In genomic region chr11:63099390-63099789, GRCm38 (mm10) we compare ENCODE assay signal across 22 mouse cellular contexts. TPM values are rescaled to one million over a fixed set of nuclear protein-coding genes. Genes with fewer than 3 reads are reported as not detected.
"Had no signal": no experiment of that assay in that cellular context is flagged by ENCODE, and none has a peak within 500 bp of the region (broad histone marks: within the 10 kb centered on the region; RNA-seq: fewer than 3 reads in every experiment).

No protein-coding gene starts in this region.

- H3K4me3 ChIP-seq: kidney, embryonic 15.5 days; limb, embryonic 12.5 days; liver, embryonic 13.5 days; lung, embryonic 15.5 days; megakaryocyte, embryonic 14.5 days; midbrain, embryonic 15.5 days; neural tube, embryonic 13.5 days had no signal

- H3K27me3 ChIP-seq: kidney, embryonic 15.5 days; limb, embryonic 12.5 days; liver, embryonic 13.5 days; lung, embryonic 15.5 days; midbrain, embryonic 15.5 days; neural tube, embryonic 13.5 days had no signal

- DNase-seq: kidney, adult 2 months; kidney, postnatal 14 days; layer of hippocampus, adult 9-11 months; layer of hippocampus, postnatal 36 days; liver; liver, embryonic 13.5 days; liver, postnatal 0 days; retina, postnatal 1 day; right cerebral cortex, postnatal 4 days; spleen, adult 18-20 months; thymus, adult 2 months; thymus, postnatal 25 days had no signal

- H3K36me3 ChIP-seq: kidney, embryonic 15.5 days; limb, embryonic 12.5 days; liver, embryonic 13.5 days; lung, embryonic 15.5 days; midbrain, embryonic 15.5 days; neural tube, embryonic 13.5 days had no signal

- H3K4me2 ChIP-seq: kidney, embryonic 15.5 days; limb, embryonic 12.5 days; liver, embryonic 13.5 days; lung, embryonic 15.5 days; midbrain, embryonic 11.5 days; midbrain, embryonic 15.5 days; neural tube, embryonic 13.5 days had no signal

RNA-seq across cellular contexts. Expression of gene Tekt3, which starts 37.9 kb away (rescaled TPM):
- polyA plus RNA-seq: kidney, adult 2 months; kidney, embryonic 15.5 days; limb, embryonic 12.5 days; liver, embryonic 13.5 days; liver, postnatal 0 days; macrophage; midbrain, embryonic 11.5 days; midbrain, embryonic 15.5 days; neural tube, embryonic 13.5 days; stomach, embryonic 14.5 days; urinary bladder, adult 2 months had no signal
